Mouse (Mus musculus) C2C12 (cell line): ENCODE measurements around the gene Rhbdd2. TPM values are rescaled to one million over a fixed set of nuclear protein-coding genes. Genes with fewer than 3 reads are reported as not detected.

Source experiments
- H3K27me3 ChIP-seq: one replicate; pipeline ENCODE4 v1.6.1; 2011; ENCODE audit not compliant: control insufficient read depth, insufficient read depth, insufficient read length
- H3K36me3 ChIP-seq: one replicate; pipeline ENCODE4 v1.6.1; 2011; ENCODE audit not compliant: control insufficient read depth, insufficient read depth
- H3K4me3 ChIP-seq: one replicate; pipeline ENCODE4 v1.5.1; 2011; ENCODE audit warnings: mild to moderate bottlenecking, control low read depth; ENCODE audit not compliant: poor library complexity, insufficient read depth, severe bottlenecking
- H3K79me2 ChIP-seq: one replicate; pipeline ENCODE4 v1.6.1; 2011; ENCODE audit not compliant: control insufficient read depth, insufficient read depth
- H3K79me3 ChIP-seq: one replicate; pipeline ENCODE4 v1.6.1; 2011; ENCODE audit warnings: low read depth, control low read depth
- H3ac ChIP-seq: one replicate; pipeline ENCODE3; 2011; ENCODE audit warnings: low read depth; ENCODE audit not compliant: control insufficient read depth, insufficient read length
- CEBPB ChIP-seq: IDR thresholded peaks from one replicate; pipeline ENCODE4 v1.6.1; 2011; ENCODE audit warnings: low read depth, mild to moderate bottlenecking, control low read depth, moderate library complexity
- CTCF ChIP-seq: IDR thresholded peaks from one replicate; pipeline ENCODE4 v1.5.1; 2011; ENCODE audit not compliant: control insufficient read depth, insufficient read depth, insufficient read length
- FOSL1 ChIP-seq: IDR thresholded peaks from one replicate; pipeline ENCODE4 v1.8.0; 2011; ENCODE audit warnings: mild to moderate bottlenecking, low read length; ENCODE audit not compliant: poor library complexity, insufficient read depth, severe bottlenecking
- MAX ChIP-seq: IDR thresholded peaks from one replicate; pipeline ENCODE4 v1.6.1; 2011; ENCODE audit warnings: mild to moderate bottlenecking, control low read depth
- MYOD1 ChIP-seq: IDR thresholded peaks from one replicate; pipeline ENCODE4 v1.6.1; 2011; ENCODE audit warnings: low read depth; ENCODE audit not compliant: control insufficient read depth, insufficient read length
- MYOG ChIP-seq: IDR thresholded peaks from one replicate; pipeline ENCODE4 v1.6.1; 2011; ENCODE audit not compliant: control insufficient read depth, insufficient read length; ENCODE audit errors: extremely low read depth
- USF1 ChIP-seq: IDR thresholded peaks from one replicate; pipeline ENCODE4 v1.6.1; 2011; ENCODE audit warnings: low read depth, mild to moderate bottlenecking, control low read depth, moderate library complexity
- polyA plus RNA-seq: library from polyadenylated mRNA; unstranded; fragments of >200 nt; fragmentation: generic; extraction: Trizol; gene quantifications from one replicate; pipeline ENCODE4 v1.2.1, GENCODE M21; 2012; ENCODE audit warnings: missing spikeins

Gene Rhbdd2
- polyA plus RNA-seq, 1 experiment, result 16.7 TPM

GRCm38 (mm10) chr5:135629401-135629800 lies 3.0 kb upstream of the Rhbdd2 start:
- Histone ChIP-seq H3K79me2 (peaks cover 18% of the 10 kb centered on the region), H3K27me3 (no peaks in the 10 kb centered on the region), H3ac (no peak overlapping the region), H3K36me3 (no peaks in the 10 kb centered on the region), H3K4me3 (no peak overlapping the region), H3K79me3 (peaks cover 4% of the 10 kb centered on the region)
- TF ChIP-seq MAX, result no peak
- no peak for TF ChIP-seq MYOD1
- no peak for TF ChIP-seq MYOG
- TF ChIP-seq CEBPB, result no peak
- no peak for TF ChIP-seq FOSL1
- TF ChIP-seq CTCF, result no peak
- TF ChIP-seq USF1, result no peak

- no peak for TF ChIP-seq MYOD1
- peak; percentile 13 for TF ChIP-seq CEBPB
- Histone ChIP-seq H3K36me3 (peaks cover 7% of the 10 kb centered on the region), H3K79me3 (peaks cover 4% of the 10 kb centered on the region), H3ac (no peak overlapping the region), H3K27me3 (no peaks in the 10 kb centered on the region), H3K79me2 (peaks cover 24% of the 10 kb centered on the region), H3K4me3 (no peak overlapping the region)
These were observed 1.8 kb upstream of the Rhbdd2 start for GRCm38 (mm10) chr5:135630598-135630997.

GRCm38 (mm10) chr5:135632797-135633144 lies 353 bp downstream of the Rhbdd2 start:
- H3K36me3 ChIP-seq, result peaks cover 18% of the 10 kb centered on the region
- TF ChIP-seq FOSL1 (no peak), MYOG (no peak), CEBPB (no peak), MYOD1 (no peak), MAX (no peak), CTCF (no peak), USF1 (no peak)

GRCm38 (mm10) chr5:135639760-135640458 lies 7.5 kb downstream of the Rhbdd2 start:
- H3K36me3 ChIP-seq, result peaks cover 32% of the 10 kb centered on the region
- H3K27me3 ChIP-seq, result no peaks in the 10 kb centered on the region
- H3K79me3 ChIP-seq, result no peaks in the 10 kb centered on the region
- TF ChIP-seq CEBPB, result no peak
- TF ChIP-seq MYOD1, result no peak
- TF ChIP-seq FOSL1, result no peak
- no peak for TF ChIP-seq CTCF
- TF ChIP-seq MYOG, result no peak
- no peak for TF ChIP-seq USF1
- TF ChIP-seq MAX, result no peak
- peaks cover 1% of the 10 kb centered on the region for H3K79me2 ChIP-seq
- H3ac ChIP-seq, result no peak overlapping the region
- H3K4me3 ChIP-seq, result no peak overlapping the region

More at GRCm38 (mm10) chr5:135632797-135633144, 353 bp downstream of the Rhbdd2 start:
- H3K79me3 ChIP-seq, result peaks cover 4% of the 10 kb centered on the region
- peak overlapping the region; percentile 70 for H3K4me3 ChIP-seq
- no peaks in the 10 kb centered on the region for H3K27me3 ChIP-seq
- peak overlapping the region; percentile 99 for H3ac ChIP-seq
- peaks cover 24% of the 10 kb centered on the region for H3K79me2 ChIP-seq

- Histone ChIP-seq H3K79me3 (no peaks in the 10 kb centered on the region), H3K36me3 (peaks cover 27% of the 10 kb centered on the region), H3K4me3 (no peak overlapping the region), H3K79me2 (no peaks in the 10 kb centered on the region), H3ac (no peak overlapping the region), H3K27me3 (no peaks in the 10 kb centered on the region)
- TF ChIP-seq MAX (no peak), USF1 (no peak), CTCF (no peak), CEBPB (no peak), MYOD1 (no peak), MYOG (no peak), FOSL1 (no peak)
These were observed 8.0 kb downstream of the Rhbdd2 start for GRCm38 (mm10) chr5:135640459-135640789.

- H3K4me3 ChIP-seq, result no peak overlapping the region
- no peak overlapping the region for H3ac ChIP-seq
- H3K27me3 ChIP-seq, result no peaks in the 10 kb centered on the region
- TF ChIP-seq USF1, result no peak
- TF ChIP-seq CEBPB, result no peak
- no peak for TF ChIP-seq MAX
- no peak for TF ChIP-seq MYOG
- TF ChIP-seq MYOD1, result no peak
- TF ChIP-seq FOSL1, result no peak
- no peak for TF ChIP-seq CTCF
- peaks cover 21% of the 10 kb centered on the region for H3K36me3 ChIP-seq
- no peaks in the 10 kb centered on the region for H3K79me3 ChIP-seq
- H3K79me2 ChIP-seq, result no peaks in the 10 kb centered on the region
These were observed 8.6 kb downstream of the Rhbdd2 start for GRCm38 (mm10) chr5:135641028-135641427.
